Mouse (Mus musculus): ENCODE measurements at regions not wholly inside any gene's neighbourhood (a gene's known extent, or its start where the extent isn't known, plus 50 kb on each side); places are given as distances from the start of the nearest gene placed in this dataset.

DNA sequence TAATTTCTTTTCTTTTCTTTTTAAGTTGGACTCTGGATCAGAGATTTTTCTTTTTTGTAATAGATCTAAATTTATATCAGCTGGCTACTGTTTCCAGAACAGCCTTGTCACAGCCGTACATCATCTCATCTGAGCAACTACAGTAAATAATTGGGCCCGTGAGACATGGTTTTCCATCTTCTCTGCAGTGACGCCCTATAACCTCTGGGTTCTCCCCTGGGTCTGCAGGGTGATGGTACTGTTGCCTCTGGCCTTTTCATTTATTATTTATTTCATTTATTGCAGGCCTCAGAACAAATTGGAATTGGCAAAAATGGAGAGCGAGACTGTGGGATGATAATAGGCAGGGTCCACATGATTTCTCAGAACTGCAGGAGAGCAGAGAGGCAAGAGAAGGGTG is 406.3 kb upstream of the Fam92a start:
- H3K4me3 ChIP-seq (ENCODE audit: low read depth, low read length) = no peak overlapping the region
- H3K9ac ChIP-seq (replicated peaks; ENCODE audit: low read depth, low read length) = no peak overlapping the region
- 76% methylated on average over 4 of the region's 4 CpGs for WGBS
- no peak overlapping the region for H3K27ac ChIP-seq (ENCODE audit: low read length)
- no peak for ATAC-seq (ENCODE audit: insufficient number of reproducible peaks, insufficient read depth, low FRiP score, low read depth)
- no peaks in the 10 kb centered on the region for H3K9me3 ChIP-seq (ENCODE audit: control insufficient read depth, low read depth, low read length)
- H3K4me1 ChIP-seq (ENCODE audit: control insufficient read depth, insufficient read depth, low read length) = no peaks in the 10 kb centered on the region
- no peaks in the 10 kb centered on the region for H3K27me3 ChIP-seq (ENCODE audit: control insufficient read depth, insufficient read depth, low read length)
- no peak overlapping the region for H3K4me2 ChIP-seq (replicated peaks; ENCODE audit: low read depth, low read length)
- no peaks in the 10 kb centered on the region for H3K36me3 ChIP-seq (ENCODE audit: control insufficient read depth, insufficient read depth, low read length)

DNA sequence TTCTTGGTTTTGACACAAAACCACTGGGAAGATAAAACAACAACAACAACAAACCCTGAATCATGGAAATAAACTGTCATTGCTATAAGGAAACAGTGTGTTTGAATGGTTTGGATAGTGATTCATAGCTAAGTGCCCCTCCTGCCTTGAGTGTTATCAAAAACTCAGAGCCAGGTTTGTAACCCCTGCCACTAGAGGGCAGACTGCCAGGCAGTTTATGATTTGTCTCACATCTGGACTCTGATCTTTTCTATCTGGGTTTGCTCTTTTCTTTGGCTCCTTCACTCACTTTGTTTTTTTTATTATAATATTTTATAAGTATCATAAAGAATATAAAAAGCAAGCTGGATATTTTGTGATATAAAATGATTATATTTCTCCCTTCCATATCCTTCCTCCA is 400.1 kb upstream of the Fam92a start:
- H3K9me3 ChIP-seq (ENCODE audit: control insufficient read depth, low read depth, low read length) = no peaks in the 10 kb centered on the region
- H3K4me2 ChIP-seq (replicated peaks; ENCODE audit: low read depth, low read length) = no peak overlapping the region

DNA sequence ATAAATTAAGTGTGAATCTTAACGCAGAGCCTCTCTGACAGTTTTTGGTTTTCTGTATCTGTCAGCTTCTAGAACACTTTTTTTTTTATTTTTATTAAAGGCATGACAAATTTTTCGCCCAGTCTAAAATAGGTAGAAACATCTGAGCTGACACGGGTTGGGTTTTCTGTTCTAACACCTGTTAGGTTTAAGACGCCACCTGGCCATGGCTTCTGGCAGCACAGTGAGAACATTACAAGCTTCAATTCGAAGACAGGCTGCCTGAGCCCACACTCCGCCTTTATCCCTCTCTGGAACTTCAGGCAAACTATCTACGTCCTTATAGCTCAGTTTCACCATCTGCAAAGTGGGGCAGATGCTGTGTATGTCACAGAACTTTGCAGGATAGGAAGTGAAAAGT is 398.9 kb upstream of the Fam92a start:
- no peak overlapping the region for H3K4me2 ChIP-seq (replicated peaks; ENCODE audit: low read depth, low read length)
- H3K4me3 ChIP-seq (ENCODE audit: low read depth, low read length) = no peak overlapping the region
- 79% methylated on average over 7 of the region's 7 CpGs for WGBS
- no peaks in the 10 kb centered on the region for H3K27me3 ChIP-seq (ENCODE audit: control insufficient read depth, insufficient read depth, low read length)
- no peaks in the 10 kb centered on the region for H3K9me3 ChIP-seq (ENCODE audit: control insufficient read depth, low read depth, low read length)
- no peak overlapping the region for H3K27ac ChIP-seq (ENCODE audit: low read length)
- ATAC-seq (ENCODE audit: insufficient number of reproducible peaks, insufficient read depth, low FRiP score, low read depth) = no peak
- H3K36me3 ChIP-seq (ENCODE audit: control insufficient read depth, insufficient read depth, low read length) = no peaks in the 10 kb centered on the region
- H3K9ac ChIP-seq (replicated peaks; ENCODE audit: low read depth, low read length) = no peak overlapping the region
- no peaks in the 10 kb centered on the region for H3K4me1 ChIP-seq (ENCODE audit: control insufficient read depth, insufficient read depth, low read length)

More for the DNA sequence above, 400.1 kb upstream of the Fam92a start:
- no peak overlapping the region for H3K4me3 ChIP-seq (ENCODE audit: low read depth, low read length)
- no peak overlapping the region for H3K9ac ChIP-seq (replicated peaks; ENCODE audit: low read depth, low read length)
- no peak overlapping the region for H3K27ac ChIP-seq (ENCODE audit: low read length)
- no peaks in the 10 kb centered on the region for H3K27me3 ChIP-seq (ENCODE audit: control insufficient read depth, insufficient read depth, low read length)
- H3K36me3 ChIP-seq (ENCODE audit: control insufficient read depth, insufficient read depth, low read length) = no peaks in the 10 kb centered on the region
- ATAC-seq (ENCODE audit: insufficient number of reproducible peaks, insufficient read depth, low FRiP score, low read depth) = no peak
- H3K4me1 ChIP-seq (ENCODE audit: control insufficient read depth, insufficient read depth, low read length) = no peaks in the 10 kb centered on the region

DNA sequence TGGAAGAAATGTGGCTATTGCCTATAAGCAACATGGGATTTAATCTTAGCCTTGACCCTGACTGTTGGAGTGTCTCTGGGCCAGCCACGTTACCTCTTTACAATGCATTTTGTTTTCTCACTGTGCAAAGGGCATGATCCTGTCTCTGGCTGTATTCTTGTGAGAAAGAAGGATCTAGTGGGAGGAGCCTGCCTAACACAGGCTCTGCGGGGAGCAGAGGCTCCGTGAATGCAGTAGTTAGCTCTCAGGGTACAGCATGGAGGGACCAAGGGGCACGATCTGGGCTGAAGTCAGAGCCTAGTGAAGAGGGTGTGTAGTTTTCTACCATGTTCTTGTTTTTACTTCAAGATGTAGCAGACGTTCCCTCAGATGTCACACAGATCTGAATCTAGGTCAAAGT is 395.8 kb upstream of the Fam92a start:
- Histone ChIP-seq H3K27ac (ENCODE audit: low read length) (no peak overlapping the region), H3K9ac (replicated peaks; ENCODE audit: low read depth, low read length) (no peak overlapping the region), H3K27me3 (ENCODE audit: control insufficient read depth, insufficient read depth, low read length) (no peaks in the 10 kb centered on the region), H3K4me1 (ENCODE audit: control insufficient read depth, insufficient read depth, low read length) (no peaks in the 10 kb centered on the region), H3K36me3 (ENCODE audit: control insufficient read depth, insufficient read depth, low read length) (no peaks in the 10 kb centered on the region), H3K4me3 (ENCODE audit: low read depth, low read length) (no peak overlapping the region), H3K4me2 (replicated peaks; ENCODE audit: low read depth, low read length) (no peak overlapping the region), H3K9me3 (ENCODE audit: control insufficient read depth, low read depth, low read length) (no peaks in the 10 kb centered on the region)
- ATAC-seq (ENCODE audit: insufficient number of reproducible peaks, insufficient read depth, low FRiP score, low read depth) = no peak
- WGBS = 47% methylated on average over 5 of the region's 5 CpGs

DNA sequence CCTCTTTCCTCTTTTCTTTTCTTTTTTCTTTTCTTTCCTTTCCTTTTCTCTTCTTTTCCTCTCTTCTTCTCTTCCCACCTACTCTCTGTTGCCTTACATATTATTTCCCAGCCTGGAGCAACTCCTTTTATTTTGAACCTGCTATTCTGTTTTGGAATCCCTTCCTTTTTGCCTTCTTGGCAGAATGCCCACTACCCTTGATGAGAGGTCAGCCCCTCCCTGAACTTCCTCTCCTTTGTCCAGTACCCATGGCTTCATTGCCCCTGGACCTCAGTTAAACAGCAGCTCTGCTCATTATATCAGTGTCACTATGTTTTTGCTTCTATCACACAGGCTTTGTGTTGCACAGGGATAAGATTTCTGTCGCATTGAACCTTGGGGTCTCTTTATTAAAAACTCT is 391.2 kb upstream of the Fam92a start:
- Histone ChIP-seq H3K9ac (replicated peaks; ENCODE audit: low read depth, low read length) (no peak overlapping the region), H3K4me1 (ENCODE audit: control insufficient read depth, insufficient read depth, low read length) (no peaks in the 10 kb centered on the region), H3K9me3 (ENCODE audit: control insufficient read depth, low read depth, low read length) (no peaks in the 10 kb centered on the region), H3K4me2 (replicated peaks; ENCODE audit: low read depth, low read length) (no peak overlapping the region), H3K27ac (ENCODE audit: low read length) (no peak overlapping the region), H3K36me3 (ENCODE audit: control insufficient read depth, insufficient read depth, low read length) (no peaks in the 10 kb centered on the region), H3K27me3 (ENCODE audit: control insufficient read depth, insufficient read depth, low read length) (no peaks in the 10 kb centered on the region), H3K4me3 (ENCODE audit: low read depth, low read length) (no peak overlapping the region)
- WGBS = 70% methylated on average over 1 of the region's 1 CpGs
- ATAC-seq (ENCODE audit: insufficient number of reproducible peaks, insufficient read depth, low FRiP score, low read depth) = no peak

DNA sequence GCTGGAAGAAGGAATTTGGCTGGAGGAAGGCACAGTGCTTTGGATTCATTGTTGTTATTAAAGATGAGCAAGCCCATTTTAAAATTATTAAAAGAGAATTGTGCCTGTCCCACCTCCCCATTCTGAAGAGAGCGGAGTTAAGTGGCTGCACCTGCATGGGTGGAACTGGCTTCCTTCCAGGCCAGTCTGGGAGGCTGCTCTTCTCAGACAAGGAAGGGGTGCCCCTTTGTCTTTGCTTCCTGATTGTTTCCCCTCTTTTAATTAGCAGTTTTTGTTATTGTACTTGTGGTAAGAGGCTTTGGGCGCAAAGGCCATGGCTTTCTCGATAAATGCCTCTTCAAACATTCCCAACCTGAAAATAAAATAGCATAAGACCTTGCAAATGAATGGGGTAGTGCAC is 388.7 kb upstream of the Fam92a start:
- Histone ChIP-seq H3K4me1 (ENCODE audit: control insufficient read depth, insufficient read depth, low read length) (no peaks in the 10 kb centered on the region), H3K27me3 (ENCODE audit: control insufficient read depth, insufficient read depth, low read length) (no peaks in the 10 kb centered on the region), H3K36me3 (ENCODE audit: control insufficient read depth, insufficient read depth, low read length) (no peaks in the 10 kb centered on the region), H3K9ac (replicated peaks; ENCODE audit: low read depth, low read length) (no peak overlapping the region), H3K9me3 (ENCODE audit: control insufficient read depth, low read depth, low read length) (no peaks in the 10 kb centered on the region), H3K27ac (ENCODE audit: low read length) (no peak overlapping the region), H3K4me3 (ENCODE audit: low read depth, low read length) (no peak overlapping the region), H3K4me2 (replicated peaks; ENCODE audit: low read depth, low read length) (no peak overlapping the region)
- WGBS = 74% methylated on average over 3 of the region's 3 CpGs
- ATAC-seq (ENCODE audit: insufficient number of reproducible peaks, insufficient read depth, low FRiP score, low read depth) = no peak

DNA sequence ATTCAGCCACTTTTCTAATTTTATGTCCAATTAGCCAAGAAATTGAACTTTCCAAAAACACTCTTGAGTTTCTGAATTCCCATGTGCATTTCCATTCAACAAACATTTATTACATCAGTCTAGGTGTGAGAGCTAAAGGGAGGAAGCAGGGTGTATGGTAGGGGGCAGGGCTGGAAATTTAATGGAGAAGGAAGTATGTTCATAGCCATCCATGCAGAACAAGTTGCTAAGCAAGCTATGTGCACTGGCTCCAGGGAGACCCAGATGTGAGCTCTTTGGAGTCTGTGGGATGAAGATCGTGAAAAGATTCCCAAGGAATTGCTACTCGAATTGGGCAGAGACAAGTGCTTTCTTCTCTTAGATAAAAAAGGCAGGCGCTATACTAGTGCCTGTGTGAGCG is 388.2 kb upstream of the Fam92a start:
- ATAC-seq (ENCODE audit: insufficient number of reproducible peaks, insufficient read depth, low FRiP score, low read depth) = no peak
- Histone ChIP-seq H3K4me3 (ENCODE audit: low read depth, low read length) (no peak overlapping the region), H3K36me3 (ENCODE audit: control insufficient read depth, insufficient read depth, low read length) (no peaks in the 10 kb centered on the region), H3K27me3 (ENCODE audit: control insufficient read depth, insufficient read depth, low read length) (no peaks in the 10 kb centered on the region), H3K4me2 (replicated peaks; ENCODE audit: low read depth, low read length) (no peak overlapping the region), H3K9me3 (ENCODE audit: control insufficient read depth, low read depth, low read length) (no peaks in the 10 kb centered on the region), H3K27ac (ENCODE audit: low read length) (no peak overlapping the region), H3K4me1 (ENCODE audit: control insufficient read depth, insufficient read depth, low read length) (no peaks in the 10 kb centered on the region), H3K9ac (replicated peaks; ENCODE audit: low read depth, low read length) (no peak overlapping the region)
- WGBS = 83% methylated on average over 4 of the region's 4 CpGs

DNA sequence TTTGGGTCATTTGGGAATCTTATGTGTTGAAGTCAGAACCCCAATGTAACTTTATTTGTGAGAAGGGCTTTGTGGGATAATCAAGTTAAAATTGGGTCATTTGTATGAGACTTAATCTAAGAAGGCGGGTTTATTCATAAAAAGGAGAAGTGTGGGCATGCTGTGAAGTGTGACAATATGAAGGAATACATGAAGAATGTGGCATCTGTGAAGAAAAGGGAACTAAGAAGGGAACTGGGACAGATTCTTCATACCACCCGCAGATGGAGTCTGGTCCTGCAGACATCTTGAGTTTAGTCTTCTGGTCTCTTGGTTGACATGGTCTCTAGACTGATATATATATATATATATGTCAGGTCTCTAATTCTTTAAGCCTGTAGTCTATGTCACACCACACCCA is 385.3 kb upstream of the Fam92a start:
- H3K9ac ChIP-seq (replicated peaks; ENCODE audit: low read depth, low read length) = no peak overlapping the region
- no peaks in the 10 kb centered on the region for H3K27me3 ChIP-seq (ENCODE audit: control insufficient read depth, insufficient read depth, low read length)
- H3K4me2 ChIP-seq (replicated peaks; ENCODE audit: low read depth, low read length) = no peak overlapping the region
- no peaks in the 10 kb centered on the region for H3K36me3 ChIP-seq (ENCODE audit: control insufficient read depth, insufficient read depth, low read length)
- no peak overlapping the region for H3K4me3 ChIP-seq (ENCODE audit: low read depth, low read length)
- WGBS = 79% methylated on average over 2 of the region's 2 CpGs
- H3K9me3 ChIP-seq (ENCODE audit: control insufficient read depth, low read depth, low read length) = no peaks in the 10 kb centered on the region
- no peaks in the 10 kb centered on the region for H3K4me1 ChIP-seq (ENCODE audit: control insufficient read depth, insufficient read depth, low read length)
- ATAC-seq (ENCODE audit: insufficient number of reproducible peaks, insufficient read depth, low FRiP score, low read depth) = no peak
- no peak overlapping the region for H3K27ac ChIP-seq (ENCODE audit: low read length)

DNA sequence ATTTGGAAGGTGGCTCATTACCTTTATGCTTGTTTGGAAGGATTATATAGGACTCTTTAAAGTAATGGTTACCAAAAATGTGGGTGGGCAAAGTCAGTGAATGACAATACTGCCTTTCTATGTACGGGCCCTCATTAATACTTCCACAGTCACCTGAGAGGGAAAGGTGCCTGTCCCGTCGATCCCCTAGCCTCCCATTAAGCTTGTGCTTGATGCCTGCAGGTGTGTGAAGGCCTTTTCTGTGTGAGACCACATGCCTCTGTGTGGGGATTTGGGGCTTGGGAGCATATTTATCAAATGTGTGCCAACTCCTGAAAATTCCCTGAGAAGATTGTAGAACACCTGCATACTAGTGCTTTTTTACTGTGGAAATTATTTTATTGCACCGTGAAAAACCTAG is 377.4 kb upstream of the Fam92a start:
- H3K9me3 ChIP-seq (ENCODE audit: control insufficient read depth, low read depth, low read length) = no peaks in the 10 kb centered on the region
- 84% methylated on average over 4 of the region's 4 CpGs for WGBS
- no peak for ATAC-seq (ENCODE audit: insufficient number of reproducible peaks, insufficient read depth, low FRiP score, low read depth)
- no peak overlapping the region for H3K4me2 ChIP-seq (replicated peaks; ENCODE audit: low read depth, low read length)
- no peak overlapping the region for H3K4me3 ChIP-seq (ENCODE audit: low read depth, low read length)
- H3K4me1 ChIP-seq (ENCODE audit: control insufficient read depth, insufficient read depth, low read length) = no peaks in the 10 kb centered on the region
- no peak overlapping the region for H3K9ac ChIP-seq (replicated peaks; ENCODE audit: low read depth, low read length)
- H3K27me3 ChIP-seq (ENCODE audit: control insufficient read depth, insufficient read depth, low read length) = no peaks in the 10 kb centered on the region
- H3K36me3 ChIP-seq (ENCODE audit: control insufficient read depth, insufficient read depth, low read length) = no peaks in the 10 kb centered on the region
- H3K27ac ChIP-seq (ENCODE audit: low read length) = no peak overlapping the region
